Mouse (Mus musculus) forebrain, postnatal 0 days (tissue): ENCODE data around the gene Cog1. TPM values are rescaled to one million over a fixed set of nuclear protein-coding genes. Genes with fewer than 3 reads are reported as not detected.
"Not testable (repeated sequence)": the region's sequence is repeated elsewhere in the genome, so short reads cannot be mapped to it uniquely, and the experiment has no call there.

Experiments used
- ATAC-seq: fragments of 200-750 bp; cut with Nextera tagmentation; 2 replicates; pipeline ENCODE4 v1.8.0; 2017; ENCODE audit warnings: mild to moderate bottlenecking, moderate library complexity
- DNase-seq: peaks from one replicate; pipeline ENCODE4 v3.0.0-alpha.2; 2015
- H3K27ac ChIP-seq: fragments of 300-500 bp; sonication (generic); 2 replicates; pipeline ENCODE4 v1.5.1; 2014; ENCODE audit warnings: low read depth, mild to moderate bottlenecking, antibody characterized with exemption, low read length, moderate library complexity, mixed read lengths
- H3K27me3 ChIP-seq: fragments of 300-500 bp; sonication (generic); 2 replicates; pipeline ENCODE4 v1.6.1; 2014; ENCODE audit warnings: mild to moderate bottlenecking, low read length, mixed read lengths; ENCODE audit not compliant: insufficient read depth
- H3K36me3 ChIP-seq: fragments of 300-500 bp; sonication (generic); 2 replicates; pipeline ENCODE4 v1.6.1; 2014; ENCODE audit warnings: mild to moderate bottlenecking, moderate library complexity; ENCODE audit not compliant: insufficient read depth
- H3K4me1 ChIP-seq: fragments of 300-500 bp; sonication (generic); 2 replicates; pipeline ENCODE4 v1.6.1; 2014; ENCODE audit warnings: antibody characterized with exemption; ENCODE audit not compliant: insufficient read depth
- H3K4me2 ChIP-seq: fragments of 300-500 bp; sonication (generic); 2 replicates; pipeline ENCODE4 v1.6.1; 2014; ENCODE audit warnings: low read depth, mild to moderate bottlenecking, moderate library complexity
- H3K4me3 ChIP-seq: fragments of 300-500 bp; sonication (generic); 2 replicates; pipeline ENCODE4 v1.5.1; 2014; ENCODE audit warnings: low read depth, low read length, mixed read lengths
- H3K9ac ChIP-seq: fragments of 300-500 bp; sonication (generic); 2 replicates; pipeline ENCODE4 v1.6.1; 2014; ENCODE audit warnings: mild to moderate bottlenecking
- H3K9me3 ChIP-seq: fragments of 300-500 bp; sonication (generic); 2 replicates; pipeline ENCODE4 v1.6.1; 2016; ENCODE audit warnings: low read length
- CTCF ChIP-seq: sonication (generic); IDR thresholded peaks from 2 replicates; pipeline ENCODE4 v1.5.1; 2016; ENCODE audit warnings: antibody characterized with exemption, control low read depth, low read depth
- WGBS: fragments of 180-500 bp; shearing (Covaris S2); extraction: QIAGEN DNeasy Blood & Tissue Kit; methylation state at CpG from one replicate; pipeline ENCODE4 v1.1.7; 2014; 5-methylcytosine and 5-hydroxymethylcytosine counted together
- polyA plus RNA-seq: library from polyadenylated mRNA; unstranded; fragments of >200 nt; fragmentation: Nextera tagmentation; extraction: Ambion mirVana; gene quantifications from 2 replicates; pipeline ENCODE4 v1.2.1, GENCODE M21; 2015
- total RNA-seq: library from RNA; depleted of rRNA; stranded (reverse); fragments of >200 nt; gene quantifications from 2 replicates; pipeline ENCODE4 v1.2.3, GENCODE M21; 2014

The Cog1 gene
- total and polyA plus RNA-seq, 2 experiments from 2014 or later = 28.6 to 48.8 TPM

DNA sequence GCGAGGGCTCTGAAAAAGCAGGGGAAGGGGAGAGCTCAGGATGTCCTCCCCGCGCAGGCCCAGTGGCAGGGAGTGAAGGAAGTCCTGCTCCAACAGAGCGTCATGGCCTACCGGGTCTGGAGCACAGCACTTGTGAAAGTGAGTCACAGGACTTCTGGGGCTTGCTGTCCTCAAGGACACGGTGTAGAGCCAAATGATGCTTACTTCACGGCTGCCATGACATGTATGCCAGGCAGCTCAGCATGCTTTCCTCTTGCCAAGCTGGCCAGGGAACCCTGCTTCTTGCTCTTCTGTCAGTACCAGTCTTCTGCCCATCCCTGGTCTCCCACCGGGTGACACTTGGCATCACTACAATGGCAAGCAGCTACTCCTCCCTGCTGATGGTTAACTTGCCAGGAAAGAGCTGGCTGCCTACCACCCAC is 7.6 kb downstream of the Cog1 start:
- Histone ChIP-seq H3K9ac (no peak overlapping the region), H3K27ac (no peak overlapping the region), H3K9me3 (no peaks in the 10 kb centered on the region), H3K4me3 (no peak overlapping the region), H3K4me2 (no peak overlapping the region), H3K4me1 (no peaks in the 10 kb centered on the region), H3K27me3 (no peaks in the 10 kb centered on the region), H3K36me3 (peaks cover 89% of the 10 kb centered on the region)
- TF ChIP-seq CTCF = no peak
- no peak for DNase-seq
- 78% methylated on average over 8 of the region's 8 CpGs for WGBS
- peak; percentile 17; the same call in 1 of the 2 replicates for ATAC-seq

- no peak for TF ChIP-seq CTCF
- Histone ChIP-seq H3K9me3 (no peaks in the 10 kb centered on the region), H3K9ac (no peak overlapping the region), H3K27ac (no peak overlapping the region), H3K4me2 (no peak overlapping the region), H3K27me3 (no peaks in the 10 kb centered on the region), H3K36me3 (peaks cover 89% of the 10 kb centered on the region), H3K4me3 (no peak overlapping the region), H3K4me1 (no peaks in the 10 kb centered on the region)
- 74% methylated on average over 4 of the region's 4 CpGs for WGBS
- no peak for ATAC-seq
- DNase-seq = no peak
Observed at GRCm38 (mm10) chr11:113657221-113657620, 8.3 kb downstream of the Cog1 start.

DNA sequence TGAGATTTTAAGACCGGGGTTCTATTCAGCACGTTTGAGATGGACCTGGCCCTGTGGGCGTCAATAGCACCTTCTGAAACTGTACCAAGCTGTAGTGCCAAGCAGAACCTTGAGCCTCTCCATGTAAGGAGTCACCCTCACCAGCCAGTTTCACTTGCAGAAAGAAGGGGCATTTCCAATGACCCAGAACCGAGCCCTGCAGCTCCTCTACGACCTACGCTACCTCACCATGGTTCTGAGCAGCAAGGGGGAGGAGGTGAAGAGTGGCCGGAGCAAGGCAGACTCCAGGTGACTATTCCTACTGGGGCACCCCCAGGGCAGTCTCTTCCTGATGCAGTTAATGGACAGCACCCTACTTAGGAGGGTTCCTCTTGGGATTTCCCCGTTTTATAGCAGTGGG is 9.3 kb downstream of the Cog1 start:
- no peaks in the 10 kb centered on the region for H3K9me3 ChIP-seq
- H3K27ac ChIP-seq = no peak overlapping the region
- no peak overlapping the region for H3K4me3 ChIP-seq
- DNase-seq = no peak
- no peak overlapping the region for H3K9ac ChIP-seq
- ATAC-seq = no peak
- TF ChIP-seq CTCF = no peak
- no peak overlapping the region for H3K4me2 ChIP-seq
- H3K27me3 ChIP-seq = no peaks in the 10 kb centered on the region
- WGBS = 90% methylated on average over 8 of the region's 8 CpGs
- H3K4me1 ChIP-seq = no peaks in the 10 kb centered on the region
- peaks cover 86% of the 10 kb centered on the region for H3K36me3 ChIP-seq

- no peaks in the 10 kb centered on the region for H3K27me3 ChIP-seq
- no peak overlapping the region for H3K9ac ChIP-seq
- H3K4me3 ChIP-seq = no peak overlapping the region
- no peak overlapping the region for H3K27ac ChIP-seq
- DNase-seq (no peak), ATAC-seq (no peak)
- H3K9me3 ChIP-seq = no peaks in the 10 kb centered on the region
- no peaks in the 10 kb centered on the region for H3K4me1 ChIP-seq
- WGBS = 92% methylated on average over 4 of the region's 4 CpGs
- H3K36me3 ChIP-seq = peaks cover 86% of the 10 kb centered on the region
- no peak overlapping the region for H3K4me2 ChIP-seq
- no peak for TF ChIP-seq CTCF
Observed at GRCm38 (mm10) chr11:113658763-113659162, 9.8 kb downstream of the Cog1 start.

- H3K4me1 ChIP-seq, H3K27me3 ChIP-seq, H3K9me3 ChIP-seq, H3K4me3 ChIP-seq, H3K4me2 ChIP-seq, ATAC-seq, DNase-seq, H3K9ac ChIP-seq, H3K27ac ChIP-seq: not testable (repeated sequence)
- H3K36me3 ChIP-seq = peaks cover 75% of the 10 kb centered on the region
- WGBS = 95% methylated on average over 3 of the region's 3 CpGs
- TF ChIP-seq CTCF = peak; percentile 23; the same call in 1 of the 2 replicates
Observed at GRCm38 (mm10) chr11:113660213-113660612, 11.2 kb downstream of the Cog1 start.

DNA sequence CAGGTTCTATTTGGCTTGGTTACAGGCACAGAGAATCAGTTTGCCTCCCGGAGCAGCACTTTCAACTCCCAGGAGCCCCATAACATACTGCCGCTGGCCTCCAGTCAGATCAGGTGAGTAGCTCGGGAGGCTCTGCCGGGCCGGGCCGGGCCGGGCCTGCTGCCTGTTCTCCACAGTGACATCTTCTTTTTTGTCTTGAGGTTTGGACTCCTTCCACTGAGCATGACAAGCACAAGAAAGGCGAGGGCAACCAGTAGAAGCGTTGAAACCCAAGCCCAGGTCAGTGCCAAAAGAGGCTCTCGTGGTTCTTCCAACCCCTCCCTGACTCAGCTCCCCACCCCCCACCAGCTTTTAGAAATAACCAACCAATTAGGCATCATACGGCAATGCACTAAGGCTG is 12.0 kb downstream of the Cog1 start:
- Histone ChIP-seq H3K9ac (no peak overlapping the region), H3K27me3 (no peaks in the 10 kb centered on the region), H3K4me2 (no peak overlapping the region), H3K36me3 (peaks cover 67% of the 10 kb centered on the region), H3K4me3 (no peak overlapping the region), H3K27ac (no peak overlapping the region), H3K4me1 (no peaks in the 10 kb centered on the region), H3K9me3 (no peaks in the 10 kb centered on the region)
- DNase-seq = no peak
- no peak for TF ChIP-seq CTCF
- no peak for ATAC-seq
- 88% methylated on average over 11 of the region's 11 CpGs for WGBS

DNA sequence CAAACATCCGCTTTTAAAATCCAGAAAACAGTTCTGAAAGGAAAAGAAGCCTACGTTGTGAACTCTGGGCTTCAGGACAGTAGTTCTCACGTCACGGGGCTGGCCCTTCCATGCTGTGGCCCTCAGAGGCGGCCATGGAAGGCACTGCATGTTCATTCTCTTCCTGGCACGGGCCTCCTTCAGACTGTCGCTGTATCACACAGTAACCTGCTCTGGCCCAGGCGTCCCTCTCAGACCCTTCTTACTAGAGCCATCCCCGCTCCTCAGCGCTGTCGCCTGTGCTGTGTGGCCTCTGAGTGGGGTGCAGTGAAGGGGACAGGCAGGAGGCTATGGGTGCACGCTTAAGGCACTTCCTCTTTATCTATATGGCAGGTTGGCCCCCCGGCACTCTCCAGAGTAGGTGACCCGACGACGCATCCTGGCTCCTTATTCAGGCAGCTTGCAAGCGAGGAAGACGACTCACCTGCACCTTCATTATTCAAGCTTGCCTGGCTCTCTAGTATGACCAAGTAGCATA is 12.9 kb downstream of the Cog1 start:
- no peaks in the 10 kb centered on the region for H3K4me1 ChIP-seq
- H3K9me3 ChIP-seq = no peaks in the 10 kb centered on the region
- H3K27ac ChIP-seq = no peak overlapping the region
- no peak overlapping the region for H3K4me2 ChIP-seq
- no peak for DNase-seq
- no peaks in the 10 kb centered on the region for H3K27me3 ChIP-seq
- no peak for TF ChIP-seq CTCF
- 94% methylated on average over 18 of the region's 18 CpGs for WGBS
- H3K36me3 ChIP-seq = peaks cover 58% of the 10 kb centered on the region
- H3K9ac ChIP-seq = no peak overlapping the region
- H3K4me3 ChIP-seq = no peak overlapping the region
- ATAC-seq = no peak
